Mouse (Mus musculus) megakaryocyte, embryonic 14.5 days (primary cell): ENCODE results near the gene Tmem229b.

ENCODE experiments used
- FLI1 ChIP-seq: IDR thresholded peaks from 2 replicates; pipeline ENCODE4 v1.6.1; 2012; ENCODE audit warnings: low read length, inconsistent platforms, mixed read lengths
- GATA1 ChIP-seq: IDR thresholded peaks from 3 replicates; pipeline ENCODE4 v1.6.1; 2012; ENCODE audit warnings: mixed read lengths, low read length, inconsistent platforms, borderline replicate concordance

DNA sequence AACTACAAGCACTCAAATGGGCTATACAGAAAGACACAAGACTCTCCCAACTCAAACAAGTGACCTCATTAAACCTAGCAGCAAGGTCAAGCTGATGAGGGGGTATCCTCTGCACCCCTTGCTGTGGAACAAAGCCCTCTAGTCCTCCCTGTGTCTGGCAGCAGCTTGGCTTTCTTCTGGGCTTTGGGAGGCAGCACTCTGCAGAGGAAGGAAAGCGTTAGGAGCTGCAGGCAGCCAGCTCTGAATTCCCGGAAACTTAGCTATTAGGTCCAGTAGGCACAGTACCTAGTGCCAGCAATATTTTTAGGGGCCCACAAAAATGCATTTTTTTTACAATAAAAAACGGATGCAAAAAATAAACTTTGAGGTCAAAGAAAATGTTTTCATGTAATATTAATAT lies 3.1 kb upstream of the Tmem229b start:
- TF ChIP-seq GATA1 (no peak), FLI1 (no peak)
